Mouse (Mus musculus): ENCODE data around the gene Pmf1. TPM values are rescaled to one million over a fixed set of nuclear protein-coding genes. Genes with fewer than 3 reads are reported as not detected.

Gene Pmf1
- 10 to 100 TPM; 87.5 to 88.0 TPM for total RNA-seq (2021)

DNA sequence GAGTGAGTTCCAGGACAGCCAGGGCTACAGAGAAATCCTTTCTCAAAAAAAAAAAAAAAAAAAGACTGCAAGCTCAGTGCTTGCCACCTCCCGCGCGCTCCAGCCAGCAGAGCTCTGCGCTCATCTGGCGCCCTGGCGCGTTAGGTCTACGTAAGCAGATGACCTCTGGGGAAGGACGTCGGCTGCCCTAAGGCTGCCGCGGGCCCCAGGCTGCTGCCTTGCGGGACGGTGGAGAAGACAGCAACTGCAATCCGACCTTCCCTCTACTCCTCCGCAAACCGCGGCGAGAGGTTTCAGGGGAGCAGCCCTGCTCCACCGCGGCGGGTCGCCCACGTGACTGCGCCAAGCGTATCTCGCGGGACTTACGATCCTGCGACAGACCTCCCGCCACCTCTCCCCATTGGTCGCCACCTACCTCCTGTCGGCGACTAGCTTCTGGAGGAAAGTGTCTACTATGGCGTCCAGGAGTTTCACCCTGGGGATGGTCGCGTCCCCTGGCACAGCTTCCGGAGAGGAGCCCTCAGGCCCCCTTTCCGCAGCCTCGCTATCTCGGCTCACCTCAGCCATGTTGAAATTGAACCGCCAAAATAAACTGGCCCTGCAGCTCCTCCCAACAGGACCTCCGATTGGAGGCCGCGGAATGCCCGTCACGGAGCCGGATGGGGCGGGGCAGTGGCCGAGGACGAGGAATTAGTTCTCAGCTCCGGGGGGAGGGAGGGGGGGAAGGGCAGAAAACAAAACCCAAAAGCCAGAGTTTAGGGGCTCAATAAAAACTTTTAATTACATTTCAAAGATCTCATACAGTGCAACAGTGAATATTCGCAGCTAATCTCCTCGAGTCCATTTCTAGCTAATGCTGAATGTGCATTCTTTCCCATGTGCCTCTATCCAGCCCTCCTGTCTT, at the start of gene Pmf1:
Gene Pmf1, minus strand, starts transcription at position 591 of the 904 bp plus-strand sequence.
- peak; percentile 94 for DNase-seq

DNA sequence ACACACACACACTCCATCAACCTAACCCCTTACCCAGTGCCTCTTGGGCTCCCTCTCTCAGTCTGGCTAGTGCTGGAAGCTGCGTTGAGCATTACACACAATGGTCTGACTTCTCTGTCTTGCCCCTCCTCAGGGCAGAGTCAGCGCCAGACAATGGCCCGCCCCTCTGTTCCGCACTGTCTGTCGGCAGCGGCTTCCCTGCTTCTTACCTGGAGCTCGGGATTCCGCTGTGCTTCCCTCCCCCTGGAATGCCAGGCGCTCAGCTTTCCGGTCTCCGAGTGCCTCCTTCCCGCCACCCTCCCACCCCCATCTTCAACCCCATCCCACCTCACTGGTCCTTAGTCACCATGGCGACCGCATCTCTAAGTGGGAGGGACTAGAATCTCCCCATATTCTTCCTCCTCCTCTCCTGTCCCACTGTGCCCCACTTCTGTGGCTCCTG, 48.7 kb upstream of the Pmf1 start:
- no peak for DNase-seq

DNA sequence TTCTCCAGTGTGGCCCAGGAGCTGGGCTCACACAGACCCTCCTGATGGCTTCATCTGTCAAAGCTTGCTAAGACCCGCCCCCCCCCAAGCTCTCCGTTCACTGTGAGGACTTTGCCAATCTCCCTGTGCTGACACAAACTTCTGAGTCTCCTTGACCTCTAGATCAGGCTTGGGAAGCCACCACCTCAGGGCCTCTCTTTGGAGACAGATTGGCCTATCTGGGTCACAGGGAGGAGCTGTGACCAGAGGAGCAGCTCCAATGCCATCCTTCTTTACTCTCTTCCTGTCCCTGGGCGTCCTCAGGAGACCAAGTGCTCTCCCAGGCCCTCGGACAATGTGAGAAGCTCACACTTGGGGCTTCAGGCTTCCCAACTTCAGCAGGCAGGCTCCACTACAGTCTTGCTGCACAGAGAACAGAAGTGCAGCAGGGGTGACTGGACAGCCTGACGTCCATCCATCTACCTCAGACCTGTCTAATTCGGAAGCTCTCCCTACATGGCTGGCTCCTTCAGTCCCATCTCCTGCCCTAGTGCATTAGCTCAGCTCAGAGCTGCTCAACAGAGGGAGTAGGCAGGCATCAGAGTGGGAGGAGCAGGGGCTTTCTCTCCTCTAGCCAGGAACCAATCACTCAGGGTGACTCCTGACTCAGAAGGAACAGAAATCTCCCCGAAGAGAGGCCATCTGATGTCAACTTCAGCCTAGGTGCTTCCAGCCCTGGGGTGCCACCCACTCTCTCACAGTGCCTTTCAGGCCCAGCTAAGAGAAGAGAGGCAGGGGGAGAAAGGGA, 46.8 kb upstream of the Pmf1 start:
- no peak for DNase-seq

DNA sequence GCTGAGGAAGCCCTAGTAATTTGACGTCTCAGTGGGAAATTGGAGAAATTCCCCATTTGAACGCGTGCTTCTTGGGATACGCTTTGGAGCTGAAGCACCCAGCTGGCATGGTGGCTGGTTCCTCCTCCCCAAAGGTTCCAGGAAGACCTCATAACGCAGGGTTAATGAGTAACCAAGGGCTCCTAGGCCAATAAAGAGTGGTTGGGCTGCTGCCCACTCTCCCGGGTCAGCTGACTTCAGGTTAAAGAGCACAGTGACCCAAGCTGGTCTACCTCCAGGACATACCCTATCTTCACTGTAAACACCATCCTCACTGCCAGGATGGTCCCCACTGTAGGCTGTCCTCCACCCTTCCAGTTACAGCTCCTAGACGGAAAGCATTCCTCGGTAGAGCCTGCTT, 46.2 kb upstream of the Pmf1 start:
- no peak for DNase-seq

DNA sequence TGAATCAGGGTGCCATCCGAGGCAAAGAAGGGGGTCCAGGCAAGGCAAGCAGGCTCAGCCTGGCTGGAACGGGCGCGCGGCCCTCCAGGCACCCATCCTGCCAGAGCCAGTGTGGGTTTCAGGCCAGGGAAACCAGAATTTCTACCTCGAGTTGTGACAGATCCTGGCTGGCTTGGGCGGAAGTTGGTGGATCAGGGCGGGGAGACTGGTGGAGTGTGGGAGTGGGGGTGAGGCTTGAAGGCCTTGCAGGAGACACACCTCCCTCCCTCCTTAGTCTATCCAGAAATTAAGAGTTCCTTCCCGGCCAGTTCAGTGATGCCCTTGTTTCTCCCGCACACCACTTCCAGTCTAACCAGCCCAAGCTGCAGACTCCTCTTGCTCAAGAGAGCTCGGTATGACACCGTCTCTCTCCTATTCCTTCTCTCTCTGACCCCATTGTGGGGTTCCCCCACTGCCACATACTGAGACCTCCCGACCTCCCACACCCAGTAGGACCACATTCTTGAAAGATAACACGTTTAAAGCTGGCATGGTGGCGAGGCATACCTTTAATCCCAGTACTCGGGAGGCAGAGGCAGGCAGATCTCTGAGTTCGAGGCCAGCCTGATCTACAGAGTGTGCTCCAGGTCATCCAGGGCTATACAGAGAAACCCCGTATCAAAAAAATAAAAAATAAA, 45.6 kb upstream of the Pmf1 start:
- DNase-seq: no peak

DNA sequence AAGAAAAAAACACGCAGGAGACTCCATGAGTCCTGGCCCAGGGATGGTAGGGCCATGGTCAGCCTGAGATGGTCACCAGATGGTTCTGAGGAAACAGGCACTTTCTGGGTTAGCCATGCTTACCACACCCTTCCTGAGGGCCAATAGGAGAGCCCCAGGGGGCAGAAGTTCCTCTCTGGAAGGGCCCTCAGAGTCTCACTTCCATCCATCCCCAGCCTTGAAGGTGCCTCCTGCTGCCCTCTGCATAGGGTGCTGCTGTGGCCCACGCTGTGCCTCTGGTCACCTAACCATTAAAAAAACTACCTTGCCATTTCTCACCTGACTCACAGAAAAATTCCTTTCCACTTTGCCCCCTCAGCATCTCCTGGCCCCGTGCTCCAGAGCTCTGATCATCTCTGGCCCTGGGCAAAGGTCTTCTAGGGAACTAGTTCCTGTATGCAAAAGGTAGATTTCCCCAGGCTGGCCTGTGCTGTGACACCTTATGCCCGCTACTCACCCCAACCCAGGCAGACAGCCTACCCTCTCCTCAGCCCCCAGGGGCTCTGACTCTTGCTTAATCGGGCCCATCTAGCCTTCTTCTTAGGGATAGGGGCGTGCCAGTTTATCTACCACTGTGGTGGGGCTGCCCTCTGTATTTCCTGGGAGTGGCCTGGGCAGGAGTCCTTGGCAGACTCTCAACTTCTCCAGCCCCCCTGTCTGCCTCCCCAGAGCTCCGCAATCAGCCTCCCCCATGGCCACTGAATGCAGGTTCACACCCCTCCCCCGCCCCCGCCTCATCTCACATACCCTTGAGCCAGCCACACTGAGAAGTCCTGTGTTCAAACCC, 44.8 kb upstream of the Pmf1 start:
- no peak for DNase-seq

DNA sequence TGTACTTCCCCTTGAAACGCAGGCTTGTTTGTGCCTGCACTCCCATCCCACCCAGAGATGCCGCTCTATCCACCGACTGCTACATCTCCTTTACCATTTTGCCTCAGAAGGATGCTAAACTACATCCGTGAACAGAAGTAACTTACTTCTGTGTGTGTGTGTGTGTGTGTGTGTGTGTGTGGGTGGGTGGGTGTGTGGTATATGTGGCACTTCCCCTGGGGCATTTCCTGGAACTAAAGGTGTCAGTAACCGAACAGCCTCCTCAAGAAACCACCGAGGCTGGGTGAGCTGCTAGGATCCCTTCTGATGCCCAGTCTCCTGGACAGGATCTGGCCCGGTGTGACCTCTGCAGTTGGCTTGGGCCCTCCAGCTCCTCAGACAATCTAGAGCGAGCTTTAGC, 43.9 kb upstream of the Pmf1 start:
- DNase-seq: no peak

DNA sequence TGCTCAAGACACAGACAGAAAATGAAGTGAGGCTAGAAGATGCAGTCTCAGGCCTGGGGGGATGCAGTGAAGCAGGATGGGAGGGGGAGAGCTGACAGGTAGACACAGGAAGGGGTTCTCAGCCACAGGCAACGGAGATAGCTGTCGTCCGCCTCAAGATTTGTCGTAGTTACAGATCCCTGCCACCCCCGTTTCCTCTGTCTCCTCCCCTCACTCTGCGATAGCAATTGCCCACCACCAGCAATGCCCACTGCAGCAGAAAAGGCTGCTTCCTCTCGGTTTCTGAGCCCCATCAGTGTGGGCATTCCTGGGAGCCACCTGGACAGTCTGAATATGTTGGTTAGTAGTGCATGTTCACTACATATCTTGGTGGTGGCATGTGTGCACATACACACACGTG, 43.2 kb upstream of the Pmf1 start:
- no peak for DNase-seq

DNA sequence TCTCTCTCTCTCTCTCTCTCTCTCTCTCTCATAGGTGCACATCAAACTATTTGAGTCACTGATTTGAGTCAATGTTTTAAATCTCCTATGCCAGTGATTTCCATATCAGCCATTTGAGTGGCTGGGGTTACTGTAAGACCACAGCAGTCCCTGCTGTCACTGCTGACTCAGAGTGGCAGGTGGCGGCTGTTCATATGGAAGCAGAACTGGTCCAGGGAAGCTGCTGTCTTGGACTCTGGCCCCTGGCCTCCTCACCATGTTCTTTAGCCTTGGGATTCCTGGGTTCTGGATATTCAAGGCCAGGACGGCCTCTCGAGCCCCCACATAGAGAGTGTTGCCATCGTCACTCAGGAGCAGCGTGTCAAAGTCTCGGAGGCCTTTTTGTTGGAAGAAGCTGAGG, 42.6 kb upstream of the Pmf1 start:
- DNase-seq: no peak

DNA sequence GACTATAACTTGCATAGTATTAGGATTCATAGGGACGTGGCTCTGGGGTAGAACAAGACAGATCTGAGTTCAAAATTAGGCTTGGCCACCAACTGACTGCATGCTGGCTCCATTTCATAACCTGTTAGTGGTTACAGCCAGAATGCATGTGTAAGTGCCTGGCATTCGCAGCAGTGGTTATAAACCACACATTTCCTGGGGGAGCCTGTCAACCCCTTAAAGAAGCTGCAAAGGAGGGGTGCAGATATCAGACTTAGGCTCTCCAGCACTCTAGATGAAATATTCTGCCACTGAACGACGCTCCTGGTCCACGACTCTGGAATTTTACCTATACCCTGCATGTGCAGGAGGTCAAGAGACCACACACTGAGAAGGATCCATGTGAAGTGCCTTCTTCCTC, 42.1 kb upstream of the Pmf1 start:
- DNase-seq: no peak

DNA sequence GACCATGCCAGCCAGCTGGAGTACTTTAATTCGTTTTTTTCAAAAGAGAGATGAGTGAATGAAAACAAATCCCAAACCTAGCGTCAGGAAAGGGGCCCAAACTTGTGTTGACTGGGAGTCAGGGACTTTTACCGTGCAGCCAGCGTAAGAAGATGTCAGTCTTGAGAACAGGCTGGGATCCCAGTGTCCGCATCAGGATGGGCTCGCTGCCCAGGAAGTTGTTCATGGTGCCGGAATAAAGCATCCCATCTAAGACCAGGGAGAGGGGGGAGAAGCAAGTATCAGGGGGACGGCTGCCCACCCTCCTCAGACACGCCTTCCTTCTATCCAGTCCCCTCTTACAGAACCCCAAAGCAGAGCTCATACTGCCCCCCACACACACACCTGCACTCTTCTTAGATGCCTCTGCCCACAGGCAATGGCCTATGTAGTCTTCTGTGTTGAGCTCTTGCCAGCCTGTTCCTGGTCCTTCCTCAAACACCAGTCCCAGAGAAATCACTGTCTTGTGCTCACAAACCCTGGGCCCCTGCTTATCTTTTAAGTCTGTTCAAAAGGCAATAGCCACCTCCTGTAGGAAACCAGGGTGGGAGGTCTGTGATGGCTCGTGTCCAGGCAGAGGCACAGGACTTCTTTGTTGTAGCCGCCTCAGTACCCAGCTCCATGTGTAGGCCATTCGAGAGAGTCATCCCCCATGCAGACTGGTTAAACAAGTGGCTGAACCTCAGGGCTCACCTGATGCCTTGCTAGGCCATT, 40.4 kb upstream of the Pmf1 start:
- peak; percentile 38 for DNase-seq

DNA sequence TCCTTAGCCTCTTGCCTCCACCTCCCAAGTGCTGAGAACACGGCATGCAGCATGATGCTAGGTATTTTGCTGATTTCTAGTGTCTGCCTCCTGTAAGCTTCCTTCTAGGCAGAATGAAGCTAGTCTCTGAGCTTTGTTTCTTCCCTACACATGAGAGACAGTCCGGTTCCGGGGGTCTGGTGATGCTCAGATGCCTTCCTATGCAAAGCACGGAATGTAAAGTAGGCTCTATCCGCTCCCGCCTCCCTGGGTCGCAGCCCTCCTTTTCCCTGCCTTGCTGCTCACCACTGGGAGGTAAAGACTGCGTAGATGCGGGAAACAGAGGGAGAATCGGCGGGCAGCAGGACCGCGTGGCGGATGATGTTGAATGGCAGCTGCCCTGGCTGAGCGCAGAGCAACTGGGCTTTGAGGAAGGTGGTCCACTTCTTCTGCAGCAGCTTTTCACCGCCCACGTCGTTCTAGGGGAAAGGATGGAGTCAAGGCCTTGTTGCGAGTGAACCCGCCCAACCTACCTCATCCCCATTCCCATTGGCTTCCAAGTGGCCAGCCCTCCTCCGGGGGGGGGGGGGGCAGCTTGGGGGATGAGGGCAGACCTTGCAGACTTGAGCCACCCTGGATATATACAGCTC, 39.4 kb upstream of the Pmf1 start:
- peak; percentile 49 for DNase-seq

DNA sequence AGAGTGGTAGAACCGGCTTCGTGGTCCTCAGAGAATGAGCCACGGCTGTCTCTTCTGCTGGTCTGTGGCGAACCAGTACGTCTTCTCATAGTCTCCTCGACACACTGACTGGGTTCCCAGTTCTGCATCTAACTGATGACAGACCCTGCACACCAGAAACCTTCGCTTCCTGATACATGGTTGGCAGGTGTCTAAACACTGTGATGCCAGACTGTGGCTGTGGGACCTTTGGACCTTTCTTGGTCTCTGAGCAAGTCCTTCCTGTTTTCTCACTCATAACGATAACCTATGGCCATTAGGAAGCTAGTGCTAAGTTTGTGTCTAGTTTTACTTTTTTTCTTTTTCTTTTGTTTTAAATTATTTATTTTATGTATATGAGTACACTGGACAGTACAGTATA, 38.3 kb upstream of the Pmf1 start:
- no peak for DNase-seq

DNA sequence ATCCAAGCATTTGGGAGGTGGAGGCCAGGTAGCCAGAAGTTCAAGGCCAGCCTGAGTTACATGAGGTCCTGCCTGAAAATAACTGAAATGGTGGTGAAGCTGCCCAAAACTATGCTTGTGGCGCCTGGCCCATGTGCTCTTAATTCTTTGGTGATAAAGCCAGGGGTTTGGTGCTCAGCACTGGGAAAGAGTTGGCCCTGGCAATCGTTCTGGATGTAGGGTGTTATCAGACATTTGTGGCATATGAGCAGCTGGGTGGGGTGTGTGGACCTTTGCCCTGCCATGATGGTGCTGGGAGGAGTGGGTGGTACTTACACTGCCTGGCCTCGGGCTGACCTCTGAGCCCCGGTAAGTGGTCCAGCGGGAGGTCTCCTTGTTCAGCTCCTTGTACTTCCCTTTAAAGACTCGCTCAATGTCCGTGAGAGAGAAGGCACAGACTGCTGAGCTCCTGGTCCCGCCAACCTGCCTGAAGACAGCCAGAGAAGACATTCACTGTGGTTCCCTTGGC, 37.6 kb upstream of the Pmf1 start:
- DNase-seq: no peak

DNA sequence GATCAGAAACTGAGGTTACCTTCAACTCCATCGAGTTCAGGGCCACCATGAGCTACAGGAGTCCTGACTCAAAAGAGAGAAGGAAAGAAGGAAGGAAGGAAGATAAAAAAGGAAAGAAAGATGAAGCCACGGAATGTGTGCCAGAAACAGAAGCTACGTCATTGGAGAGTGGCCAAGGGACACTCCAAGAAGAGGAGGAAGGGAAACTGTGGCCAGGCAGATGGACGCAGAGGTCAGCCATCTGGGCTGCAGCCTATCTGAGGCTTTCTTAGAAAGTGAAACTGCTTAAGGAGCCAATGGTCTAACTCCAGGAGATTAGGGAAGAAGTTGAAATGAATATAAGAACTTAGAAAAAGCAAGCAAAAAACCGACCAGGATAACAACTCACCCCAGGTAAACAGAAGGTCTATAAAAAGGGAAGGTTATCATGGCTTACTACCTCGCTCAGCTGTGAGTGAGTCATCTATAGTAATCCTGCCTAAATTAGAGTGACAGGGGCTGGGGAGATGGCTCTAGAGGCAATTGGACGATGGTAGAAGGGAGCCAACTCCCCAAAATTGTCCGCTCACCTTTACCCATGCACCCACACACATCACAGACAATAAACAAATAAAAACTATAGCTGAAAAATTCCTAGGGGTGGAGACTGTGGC, 36.5 kb upstream of the Pmf1 start:
- peak; percentile 28 for DNase-seq

DNA sequence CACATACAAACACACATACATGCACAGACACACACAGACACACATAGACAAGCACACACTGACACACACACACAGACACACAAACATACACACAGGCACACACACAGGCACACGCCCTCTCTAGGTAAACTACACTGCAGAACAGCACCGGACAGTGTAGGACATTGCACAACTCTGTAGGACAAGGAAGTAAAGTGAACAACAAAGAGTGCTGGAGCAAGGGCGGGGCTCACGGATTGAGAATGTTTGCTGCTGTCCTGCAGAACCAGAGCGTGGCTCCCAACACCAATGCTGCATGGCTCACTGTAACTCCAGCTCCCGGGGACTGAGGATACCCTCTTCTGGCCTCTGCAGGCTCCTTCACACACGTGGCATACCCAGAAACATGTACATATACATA, 32.8 kb upstream of the Pmf1 start:
- no peak for DNase-seq

DNA sequence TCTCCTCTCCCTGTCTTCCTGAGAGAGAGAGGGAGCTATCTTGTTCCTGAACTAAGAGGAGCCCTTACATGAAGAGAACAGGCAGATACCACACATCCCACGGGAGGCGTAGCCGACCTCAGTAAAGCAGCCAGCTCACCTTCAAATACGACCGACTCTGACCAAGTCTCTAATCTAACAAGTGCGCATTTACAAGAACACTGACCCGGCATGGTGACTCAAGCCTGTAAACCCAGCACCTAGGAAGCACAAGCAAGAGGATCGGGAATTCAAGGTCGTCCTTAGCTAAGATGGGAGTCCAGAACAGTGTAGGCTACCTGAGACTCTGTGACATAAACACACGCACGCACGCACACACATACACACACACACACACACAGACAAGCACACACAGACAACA, 32.4 kb upstream of the Pmf1 start:
- no peak for DNase-seq

DNA sequence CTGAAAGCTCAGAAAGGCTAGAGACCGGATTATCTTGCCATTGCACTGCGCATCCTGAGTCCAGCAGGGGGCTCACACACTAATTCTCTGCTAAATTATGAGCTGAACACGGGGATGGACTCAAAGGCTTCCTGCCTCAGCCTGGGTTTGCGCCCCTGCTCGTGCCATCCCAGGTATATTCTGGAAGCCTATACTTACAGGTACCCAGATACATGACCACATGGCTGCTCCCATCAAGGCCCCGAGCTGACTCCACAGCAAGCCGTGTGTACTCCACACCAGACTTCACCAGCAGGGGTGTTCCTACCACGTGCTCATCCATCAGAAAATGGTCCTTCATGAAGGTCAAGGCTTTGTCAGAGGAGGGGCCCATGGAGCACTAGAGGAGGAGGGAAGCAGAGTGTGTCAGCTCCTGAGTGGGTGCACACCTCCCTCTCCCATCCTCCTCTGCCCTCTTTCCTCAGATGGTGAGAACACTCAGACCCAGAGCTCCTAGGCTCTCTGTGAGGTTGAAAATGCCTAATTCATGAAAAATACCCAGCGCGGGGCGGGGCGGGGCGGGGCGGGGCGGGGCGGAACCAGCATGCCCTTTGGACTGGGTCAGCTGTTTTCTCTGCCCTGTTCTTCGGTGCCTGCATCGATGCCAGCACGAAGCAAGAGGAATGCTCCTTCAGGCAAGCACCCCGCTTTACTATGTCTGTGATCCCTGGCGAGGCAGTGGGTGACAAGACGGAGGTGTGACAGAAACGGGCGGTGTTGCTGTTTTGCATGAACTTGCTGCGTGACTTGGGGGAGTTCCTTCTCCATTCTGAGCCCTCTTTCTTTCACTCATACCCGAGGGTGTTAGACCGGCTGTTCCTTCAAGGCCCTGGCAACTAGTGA, 30.6 kb upstream of the Pmf1 start:
- DNase-seq: peak; percentile 62

DNA sequence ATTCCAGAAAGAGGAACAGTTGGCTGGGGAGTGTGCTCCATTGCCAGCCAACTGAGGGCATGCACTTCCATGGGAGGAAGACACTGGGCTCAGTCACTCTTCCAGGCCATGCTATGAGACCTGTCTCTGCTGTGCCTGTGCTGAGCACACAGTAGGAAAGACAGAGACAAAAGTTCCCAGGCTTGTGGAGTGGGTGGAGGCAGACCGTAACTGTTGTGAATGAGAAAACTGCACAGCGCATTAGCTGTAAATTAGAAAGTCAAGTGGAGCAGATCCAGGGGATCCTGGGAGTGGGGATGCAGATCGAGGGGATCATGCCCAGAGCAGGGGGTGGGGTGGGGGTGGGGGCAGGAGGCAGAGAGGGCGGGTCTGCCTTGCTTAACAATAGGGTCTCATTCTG, 29.5 kb upstream of the Pmf1 start:
- DNase-seq: no peak
